Mouse (Mus musculus) small intestine, adult 2 months (tissue): ENCODE data around the gene Mapk8ip1.

Source experiments
- CTCF ChIP-seq: fragments of 200-500 bp; IDR thresholded peaks from 2 replicates; pipeline ENCODE4 v1.5.1; 2012; ENCODE audit warnings: low read depth, mild to moderate bottlenecking, control low read depth, inconsistent platforms, low read length, moderate library complexity, mixed read lengths; ENCODE audit not compliant: insufficient replicate concordance, insufficient read length; ENCODE audit errors: extremely low read depth
- POLR2A ChIP-seq: fragments of 200-500 bp; IDR thresholded peaks from 2 replicates; pipeline ENCODE4 v1.6.1; 2012; ENCODE audit warnings: low read depth, mild to moderate bottlenecking, control low read depth, inconsistent platforms, low read length, moderate library complexity

DNA sequence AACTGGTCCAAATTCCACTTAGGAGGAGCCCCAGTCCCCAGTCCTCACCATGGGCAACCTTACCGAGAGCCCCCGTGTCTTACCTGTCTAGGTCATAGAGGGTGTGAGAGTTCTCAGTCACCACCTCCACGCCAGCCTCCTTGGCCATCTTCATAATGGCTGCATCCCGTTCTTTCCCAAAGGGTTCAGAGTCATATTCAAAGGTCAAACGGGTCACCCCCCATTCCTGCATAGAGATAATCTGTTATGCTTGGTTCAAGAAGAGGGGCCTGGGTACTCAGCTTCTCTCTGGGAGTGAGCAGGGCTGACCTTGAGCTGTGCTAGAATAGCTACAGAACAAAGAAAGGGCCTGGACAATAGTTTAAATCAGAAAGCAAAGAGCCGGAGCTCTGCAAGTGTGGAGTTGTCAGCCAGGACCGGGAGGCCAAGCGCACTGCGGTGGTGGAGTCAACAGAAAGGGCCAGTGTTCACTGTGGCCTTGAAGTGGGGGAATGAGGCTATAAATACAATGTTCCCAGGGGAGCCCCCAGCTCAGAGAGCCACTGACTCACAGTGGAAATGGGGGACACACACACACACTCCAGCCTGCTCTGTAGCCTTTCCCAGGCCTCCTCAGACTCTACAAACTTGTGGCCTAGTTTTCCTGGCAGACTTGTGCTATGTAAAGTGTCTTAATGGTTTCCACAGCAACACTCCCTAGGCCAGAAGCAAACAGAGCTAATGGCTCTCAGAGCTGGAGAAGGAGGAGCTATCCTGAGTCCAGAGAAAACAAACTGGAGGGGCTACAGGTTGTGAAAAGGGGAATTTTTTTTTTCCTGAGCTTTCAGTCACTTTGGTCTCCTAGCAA lies 23.6 kb upstream of the Mapk8ip1 start:
- TF ChIP-seq CTCF (no peak), POLR2A (no peak)
